Mouse (Mus musculus): ENCODE measurements around the gene F2rl1.

The F2rl1 gene

GRCm38 (mm10) chr13:95470970-95471369 lies 54.1 kb downstream of the F2rl1 start:
- DNase-seq (ENCODE audit: low read depth, low spot score): peak; percentile 11

Measured in forelimb bud, embryonic 11.5 days (tissue).